Mouse (Mus musculus): Measurements from ENCODE around the gene Ncf1.

Ncf1 gene

GRCm38 (mm10) chr5:134193664-134194063 is 35.8 kb downstream of the Ncf1 start:
- DNase-seq = no peak

DNA sequence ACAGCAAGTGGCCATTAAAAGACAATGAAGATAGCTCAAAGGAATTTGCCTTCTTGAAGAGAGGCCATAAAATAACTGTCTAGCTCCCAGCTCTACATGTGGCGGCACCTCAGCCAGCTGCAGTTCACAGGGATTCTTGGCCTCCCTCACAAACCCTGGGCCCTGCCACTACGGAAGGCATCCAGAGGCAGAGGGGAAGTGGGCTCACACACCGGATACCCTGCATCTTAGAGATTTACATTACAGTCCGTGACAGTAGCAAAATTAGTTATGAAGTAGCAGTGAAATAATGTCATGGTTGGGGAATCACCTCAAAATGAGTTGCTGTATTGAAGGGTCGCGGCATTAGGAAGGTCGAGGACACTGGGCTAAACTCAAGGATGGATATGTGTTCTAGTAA is 40.9 kb downstream of the Ncf1 start:
- no peak for DNase-seq

DNA sequence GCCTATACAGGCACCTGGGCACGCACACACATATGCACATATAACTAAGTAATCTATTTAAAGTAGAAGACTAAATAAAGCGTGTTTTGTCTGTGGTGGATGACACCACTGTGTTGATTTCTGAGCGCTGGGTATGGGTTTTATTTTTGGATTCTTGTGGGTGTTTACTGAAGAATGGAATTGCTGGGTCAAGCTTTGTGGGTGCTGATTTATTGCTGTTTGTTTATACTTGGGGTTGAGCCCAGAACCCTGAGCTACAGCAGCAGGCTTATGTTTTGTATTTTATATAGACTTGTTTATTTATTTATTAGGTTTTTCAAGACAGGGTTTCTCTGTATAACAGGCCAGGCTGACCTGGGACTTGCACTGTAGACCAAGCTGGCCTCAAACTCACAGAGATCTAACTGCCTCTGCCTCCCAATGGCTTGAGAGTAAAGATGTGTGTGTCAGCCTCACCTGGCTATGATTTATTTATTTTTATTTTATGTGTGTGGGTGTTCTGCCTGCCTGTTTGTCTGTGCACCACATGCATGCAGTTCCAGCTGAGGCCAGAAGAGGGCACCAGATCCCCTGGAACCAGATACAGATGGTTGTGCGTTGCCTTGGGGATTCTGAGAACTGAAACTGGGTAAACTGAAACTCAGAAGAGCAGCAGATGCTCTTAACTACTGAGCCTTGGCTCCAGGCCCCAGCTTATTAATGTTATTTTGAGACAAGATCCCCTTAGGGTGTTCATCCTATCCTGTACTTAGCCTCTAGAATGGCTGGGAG is 42.3 kb downstream of the Ncf1 start:
- DNase-seq = peak; percentile 91 to 92

- DNase-seq = no peak
Observed at GRCm38 (mm10) chr5:134186059-134186458, 43.4 kb downstream of the Ncf1 start.

GRCm38 (mm10) chr5:134183880-134184808 is 45.3 kb downstream of the Ncf1 start, which contains the start of gene Gtf2ird2:
Gene Gtf2ird2, plus strand, starts transcription at chr5:134184019.
- DNase-seq = peak; percentile 100

GRCm38 (mm10) chr5:134183162-134183561 is 46.3 kb downstream of the Ncf1 start:
- DNase-seq = no peak

DNA sequence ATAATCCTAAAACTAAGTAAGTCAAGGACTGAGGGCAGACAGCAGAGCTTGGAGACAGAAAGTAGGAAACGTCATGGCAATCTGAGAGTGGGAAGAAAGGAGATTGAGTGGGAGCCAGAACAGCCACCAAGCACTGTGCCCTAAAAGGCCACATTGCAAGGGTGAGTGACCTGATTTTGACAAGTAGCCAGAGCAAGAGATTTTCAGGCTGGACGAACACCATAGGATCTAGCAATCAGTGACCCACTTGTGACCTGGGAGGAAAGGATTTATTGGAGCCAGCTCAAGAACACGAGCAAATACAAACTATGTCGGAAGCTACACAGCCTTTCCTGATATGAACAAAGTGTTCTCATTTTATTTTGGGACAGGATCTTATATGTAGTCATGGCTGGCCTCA is 46.7 kb downstream of the Ncf1 start:
- DNase-seq = no peak

GRCm38 (mm10) chr5:134182172-134182571 is 47.3 kb downstream of the Ncf1 start:
- DNase-seq = no peak

GRCm38 (mm10) chr5:134179871-134180270 is 49.6 kb downstream of the Ncf1 start:
- peak; percentile 90 to 91 for DNase-seq

DNA sequence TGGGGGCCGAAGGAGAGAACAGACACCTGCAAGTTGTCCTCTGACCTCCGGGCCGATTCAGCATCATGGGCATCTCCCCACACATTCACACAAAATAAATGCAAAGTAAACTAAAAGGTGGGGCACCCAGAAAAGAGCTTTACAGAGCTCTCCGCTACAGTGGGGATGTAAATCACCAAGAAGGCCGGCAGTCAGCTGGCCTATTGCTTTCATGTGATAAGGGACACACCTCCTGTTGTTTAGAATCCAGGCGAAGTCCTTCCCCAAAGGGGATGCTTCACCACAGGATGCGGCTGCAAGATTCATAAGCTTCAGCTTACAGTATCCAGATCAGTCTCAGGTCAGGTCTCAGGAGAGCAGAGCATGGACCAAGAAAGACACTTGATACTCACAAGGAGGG is 50.9 kb downstream of the Ncf1 start:
- DNase-seq = no peak

- peak; percentile 84 to 85 for DNase-seq
Observed at GRCm38 (mm10) chr5:134176169-134176881, 53.1 kb downstream of the Ncf1 start, which contains the start of gene Rcc1l. Gene Rcc1l, minus strand, starts transcription at chr5:134176774.

GRCm38 (mm10) chr5:134175696-134176095 is 53.7 kb downstream of the Ncf1 start:
- DNase-seq = no peak

DNA sequence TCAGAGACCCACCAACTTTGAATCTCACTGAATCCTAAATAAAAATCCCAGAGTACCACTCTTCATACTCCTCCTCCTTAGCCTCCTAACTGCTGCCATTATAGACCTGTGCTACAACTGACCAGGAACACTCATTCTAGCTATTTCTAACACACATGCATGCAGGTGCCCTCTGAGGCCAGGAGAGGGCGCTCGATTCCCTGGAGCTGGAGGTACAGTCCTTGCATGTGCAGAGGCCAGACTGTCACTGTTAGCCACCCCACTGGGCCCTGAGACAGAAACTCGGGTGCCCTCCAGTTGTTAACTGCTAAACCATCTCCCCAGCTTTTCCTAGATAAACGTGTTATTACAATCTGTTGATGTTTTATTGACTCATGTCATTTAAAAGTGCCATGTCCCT is 56.2 kb downstream of the Ncf1 start:
- DNase-seq = peak; percentile 73 to 75

DNA sequence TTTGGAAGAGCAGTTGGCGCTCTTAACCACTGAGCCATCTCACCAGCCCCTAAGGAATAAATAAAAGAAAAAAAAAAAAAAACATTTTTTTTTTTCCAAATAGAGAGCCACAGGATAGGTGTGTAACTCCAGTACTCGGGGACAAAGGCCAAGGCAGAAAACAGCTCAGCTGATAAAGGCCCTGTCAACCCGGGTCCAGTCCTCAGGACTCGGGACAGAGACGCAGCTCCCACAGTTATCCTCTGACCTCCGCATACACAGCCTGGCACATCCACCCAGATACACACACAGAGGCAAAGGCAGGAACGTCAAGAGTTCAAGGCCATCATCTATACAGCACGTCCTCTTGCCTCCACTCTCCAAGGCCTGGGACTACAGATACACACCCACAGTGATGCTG is 59.3 kb downstream of the Ncf1 start:
- DNase-seq = no peak
